Comparison of ENCODE assay signal across 14 mouse cellular contexts in the genomic region with DNA sequence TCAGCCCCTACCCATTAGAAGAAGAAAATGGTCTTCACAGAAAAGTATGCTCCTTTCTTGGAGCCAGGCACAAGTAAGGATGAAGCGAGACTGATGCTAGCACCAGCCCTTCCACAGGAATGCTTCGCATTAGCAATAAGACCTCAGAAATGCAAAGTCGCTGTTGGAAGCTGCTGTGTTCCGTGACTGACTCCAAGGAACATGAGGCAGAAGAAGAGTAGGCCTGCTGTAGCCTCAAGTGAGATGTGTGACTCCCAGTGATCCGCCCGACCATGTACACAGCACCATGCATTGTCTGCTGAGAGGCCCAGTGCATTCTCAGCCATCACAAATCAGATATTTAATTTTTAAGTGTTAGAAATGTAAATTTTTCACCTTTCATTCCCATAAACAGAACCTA.
"Had no signal": no experiment of that assay in that cellular context is flagged by ENCODE, and none has a peak within 500 bp of the region (broad histone marks: within the 10 kb centered on the region; RNA-seq: fewer than 3 reads in every experiment).

No protein-coding gene starts in this region.

- H3K27ac ChIP-seq: lung, embryonic 15.5 days; macrophage; midbrain, embryonic 13.5 days; midbrain, embryonic 15.5 days; neural tube, embryonic 12.5 days; stomach, embryonic 15.5 days had no signal

- ATAC-seq: liver, postnatal 0 days; lung, postnatal 0 days; midbrain, embryonic 13.5 days; midbrain, embryonic 15.5 days had no signal

- DNase-seq: liver, postnatal 0 days; lung, adult 2 months; lung, postnatal 14 days; lung, postnatal 36 days; thymus, adult 2 months; thymus, postnatal 25 days had no signal

- H3K4me3 ChIP-seq: lung, embryonic 15.5 days; megakaryocyte, embryonic 14.5 days; midbrain, embryonic 13.5 days; midbrain, embryonic 15.5 days; neural tube, embryonic 12.5 days; stomach, embryonic 15.5 days had no signal
